Mouse (Mus musculus): Measurements from ENCODE around the gene Agrp.

The Agrp gene

GRCm38 (mm10) chr8:105518436-105519313, 118.5 kb downstream of the Agrp start, which contains the start of gene Hsd11b2:
Gene Hsd11b2, plus strand, starts transcription at chr8:105518755.
- DNase-seq (ENCODE audit: low spot score) = no peak

- DNase-seq (ENCODE audit: low spot score) = no peak
Measured at GRCm38 (mm10) chr8:105517346-105517745, 119.8 kb downstream of the Agrp start.
